Mouse (Mus musculus) E14TG2a.4 (cell line): ENCODE measurements around the gene Fam196b.

Experiments used
- CTCF ChIP-seq: conservative IDR thresholded peaks from 2 replicates; pipeline ENCODE4 v1.5.1; 2014; ENCODE audit warnings: low read length
- NANOG ChIP-seq: IDR thresholded peaks from 2 replicates; pipeline ENCODE4 v1.6.1; 2014; ENCODE audit warnings: borderline replicate concordance, low read length, mixed read lengths
- POU5F1 ChIP-seq: IDR thresholded peaks from 2 replicates; pipeline ENCODE4 v1.6.1; 2014; ENCODE audit warnings: low read length, borderline replicate concordance

GRCm38 (mm10) chr11:34375557-34375956, 60.9 kb downstream of the Fam196b start:
- no peak for TF ChIP-seq CTCF
- TF ChIP-seq POU5F1: no peak
- no peak for TF ChIP-seq NANOG
